Mouse (Mus musculus) testis, adult 2 months (tissue): ENCODE data around the gene Clpsl2.

ENCODE experiments used
- CTCF ChIP-seq: fragments of 200-500 bp; IDR thresholded peaks from 2 replicates; pipeline ENCODE4 v1.5.1; 2012; ENCODE audit warnings: low read depth, mild to moderate bottlenecking, inconsistent platforms, low read length, moderate library complexity; ENCODE audit not compliant: control insufficient read depth, insufficient read depth, insufficient replicate concordance
- POLR2A ChIP-seq: fragments of 200-500 bp; IDR thresholded peaks from 2 replicates; pipeline ENCODE4 v1.6.1; 2012; ENCODE audit warnings: low read depth, mild to moderate bottlenecking, inconsistent platforms, low read length, moderate library complexity; ENCODE audit not compliant: control insufficient read depth

GRCm38 (mm10) chr17:28593965-28594364 lies 44.8 kb downstream of the Clpsl2 start:
- TF ChIP-seq CTCF (no peak), POLR2A (no peak; the same call in 1 of the 2 replicates)
